Mouse (Mus musculus): Measurements from ENCODE around the gene Krt76. TPM values are rescaled to one million over a fixed set of nuclear protein-coding genes. Genes with fewer than 3 reads are reported as not detected.

Krt76 gene
- total and polyA plus RNA-seq, 2 experiments: not detected

GRCm38 (mm10) chr15:101929087-101929486 lies 36.4 kb upstream of the Krt76 start:
- TF ChIP-seq POLR2A (IDR thresholded peaks at IDR 0.05; ENCODE audit: extremely low read depth, insufficient read depth, low read length): no peak
- TF ChIP-seq CTCF (IDR thresholded peaks at IDR 0.05; ENCODE audit: low read depth, low read length): no peak
- no peak overlapping the region for H3K4me3 ChIP-seq (ENCODE audit: insufficient read depth, low read depth, low read length)
- H3K36me3 ChIP-seq (ENCODE audit: control insufficient read depth, insufficient read depth, low read length): no peaks in the 10 kb centered on the region
- peak overlapping the region; percentile 23; the same call in 1 of the 2 replicates for H3K27ac ChIP-seq (replicated peaks; ENCODE audit: insufficient read depth, low read depth, low read length)
- H3K79me2 ChIP-seq (ENCODE audit: control insufficient read depth, insufficient read depth, low read length): no peaks in the 10 kb centered on the region
- WGBS: 23% methylated on average over 9 of the region's 9 CpGs
- no peak overlapping the region for H3K9ac ChIP-seq (ENCODE audit: low read depth, low read length)
- DNase-seq (ENCODE audit: extremely low read depth, low read depth, low spot score): peak; percentile 57
- H3K4me1 ChIP-seq (ENCODE audit: control insufficient read depth, insufficient read depth, low read length): peaks cover 22% of the 10 kb centered on the region
- H3K27me3 ChIP-seq (ENCODE audit: control insufficient read depth, insufficient read depth, low read length): no peaks in the 10 kb centered on the region

- peak; percentile 85 for DNase-seq (ENCODE audit: extremely low read depth, low read depth, low spot score)
- Histone ChIP-seq H3K79me2 (ENCODE audit: control insufficient read depth, insufficient read depth, low read length) (no peaks in the 10 kb centered on the region), H3K27me3 (ENCODE audit: control insufficient read depth, insufficient read depth, low read length) (no peaks in the 10 kb centered on the region), H3K36me3 (ENCODE audit: control insufficient read depth, insufficient read depth, low read length) (no peaks in the 10 kb centered on the region), H3K4me1 (ENCODE audit: control insufficient read depth, insufficient read depth, low read length) (peaks cover 27% of the 10 kb centered on the region), H3K27ac (replicated peaks; ENCODE audit: insufficient read depth, low read depth, low read length) (peak overlapping the region; percentile 67), H3K4me3 (ENCODE audit: insufficient read depth, low read depth, low read length) (no peak overlapping the region), H3K9ac (ENCODE audit: low read depth, low read length) (no peak overlapping the region)
- WGBS: 17% methylated on average over 12 of the region's 12 CpGs
- TF ChIP-seq CTCF (IDR thresholded peaks at IDR 0.05; ENCODE audit: low read depth, low read length) (peak; percentile 42), POLR2A (IDR thresholded peaks at IDR 0.05; ENCODE audit: extremely low read depth, insufficient read depth, low read length) (no peak)
These were observed 34.8 kb upstream of the Krt76 start for GRCm38 (mm10) chr15:101927340-101928080.

- peaks cover 31% of the 10 kb centered on the region for H3K4me1 ChIP-seq (ENCODE audit: control insufficient read depth, insufficient read depth, low read length)
- peak; percentile 92 for DNase-seq (ENCODE audit: extremely low read depth, low read depth, low spot score)
- no peak overlapping the region for H3K4me3 ChIP-seq (ENCODE audit: insufficient read depth, low read depth, low read length)
- H3K36me3 ChIP-seq (ENCODE audit: control insufficient read depth, insufficient read depth, low read length): no peaks in the 10 kb centered on the region
- H3K79me2 ChIP-seq (ENCODE audit: control insufficient read depth, insufficient read depth, low read length): no peaks in the 10 kb centered on the region
- H3K27me3 ChIP-seq (ENCODE audit: control insufficient read depth, insufficient read depth, low read length): no peaks in the 10 kb centered on the region
- no peak overlapping the region for H3K9ac ChIP-seq (ENCODE audit: low read depth, low read length)
- no peak overlapping the region for H3K27ac ChIP-seq (replicated peaks; ENCODE audit: insufficient read depth, low read depth, low read length)
- WGBS: 38% methylated on average over 1 of the region's 1 CpGs
- TF ChIP-seq CTCF (IDR thresholded peaks at IDR 0.05; ENCODE audit: low read depth, low read length): no peak
- TF ChIP-seq POLR2A (IDR thresholded peaks at IDR 0.05; ENCODE audit: extremely low read depth, insufficient read depth, low read length): no peak
These were observed 32.3 kb upstream of the Krt76 start for GRCm38 (mm10) chr15:101925041-101925440.

- no peak within 1 kb of the TSS for H3K27ac ChIP-seq (replicated peaks; ENCODE audit: insufficient read depth, low read depth, low read length)
- H3K4me3 ChIP-seq (ENCODE audit: insufficient read depth, low read depth, low read length): no peak within 1 kb of the TSS
- H3K79me2 ChIP-seq (ENCODE audit: control insufficient read depth, insufficient read depth, low read length): no peaks in the 10 kb centered on the region
- peaks cover 29% of the 10 kb centered on the region for H3K4me1 ChIP-seq (ENCODE audit: control insufficient read depth, insufficient read depth, low read length)
- TF ChIP-seq POLR2A (IDR thresholded peaks at IDR 0.05; ENCODE audit: extremely low read depth, insufficient read depth, low read length): no peak
- no peak within 1 kb of the TSS for H3K9ac ChIP-seq (ENCODE audit: low read depth, low read length)
- H3K27me3 ChIP-seq (ENCODE audit: control insufficient read depth, insufficient read depth, low read length): no peaks in the 10 kb centered on the region
- 72% methylated on average over 11 of the region's 11 CpGs for WGBS
- no peaks in the 10 kb centered on the region for H3K36me3 ChIP-seq (ENCODE audit: control insufficient read depth, insufficient read depth, low read length)
- no peak for DNase-seq (ENCODE audit: extremely low read depth, low read depth, low spot score)
These were observed 31.9 kb upstream of the Krt76 start, which contains the start of gene Krt4 for GRCm38 (mm10) chr15:101924635-101925034. Gene Krt4, minus strand, starts transcription at chr15:101924735.

GRCm38 (mm10) chr15:101922296-101922695 lies 29.6 kb upstream of the Krt76 start:
- Histone ChIP-seq H3K79me2 (ENCODE audit: control insufficient read depth, insufficient read depth, low read length) (no peaks in the 10 kb centered on the region), H3K27ac (replicated peaks; ENCODE audit: insufficient read depth, low read depth, low read length) (no peak overlapping the region), H3K4me1 (ENCODE audit: control insufficient read depth, insufficient read depth, low read length) (peaks cover 16% of the 10 kb centered on the region), H3K9ac (ENCODE audit: low read depth, low read length) (no peak overlapping the region), H3K4me3 (ENCODE audit: insufficient read depth, low read depth, low read length) (no peak overlapping the region), H3K36me3 (ENCODE audit: control insufficient read depth, insufficient read depth, low read length) (no peaks in the 10 kb centered on the region), H3K27me3 (ENCODE audit: control insufficient read depth, insufficient read depth, low read length) (no peaks in the 10 kb centered on the region)
- 27% methylated on average over 2 of the region's 2 CpGs for WGBS
- peak; percentile 94 for DNase-seq (ENCODE audit: extremely low read depth, low read depth, low spot score)
- TF ChIP-seq POLR2A (IDR thresholded peaks at IDR 0.05; ENCODE audit: extremely low read depth, insufficient read depth, low read length) (no peak), CTCF (IDR thresholded peaks at IDR 0.05; ENCODE audit: low read depth, low read length) (no peak)

GRCm38 (mm10) chr15:101916072-101916471 lies 23.4 kb upstream of the Krt76 start:
- no peaks in the 10 kb centered on the region for H3K4me1 ChIP-seq (ENCODE audit: control insufficient read depth, insufficient read depth, low read length)
- H3K36me3 ChIP-seq (ENCODE audit: control insufficient read depth, insufficient read depth, low read length): no peaks in the 10 kb centered on the region
- no peak for DNase-seq (ENCODE audit: extremely low read depth, low read depth, low spot score)
- WGBS: 84% methylated on average over 2 of the region's 2 CpGs
- no peak overlapping the region for H3K9ac ChIP-seq (ENCODE audit: low read depth, low read length)
- H3K79me2 ChIP-seq (ENCODE audit: control insufficient read depth, insufficient read depth, low read length): no peaks in the 10 kb centered on the region
- TF ChIP-seq POLR2A (IDR thresholded peaks at IDR 0.05; ENCODE audit: extremely low read depth, insufficient read depth, low read length): no peak
- no peak for TF ChIP-seq CTCF (IDR thresholded peaks at IDR 0.05; ENCODE audit: low read depth, low read length)
- no peak overlapping the region for H3K27ac ChIP-seq (replicated peaks; ENCODE audit: insufficient read depth, low read depth, low read length)
- no peaks in the 10 kb centered on the region for H3K27me3 ChIP-seq (ENCODE audit: control insufficient read depth, insufficient read depth, low read length)
- H3K4me3 ChIP-seq (ENCODE audit: insufficient read depth, low read depth, low read length): no peak overlapping the region

Measured in liver, adult 2 months (tissue).